Mouse (Mus musculus): ENCODE results near the gene Dnah2. TPM values are rescaled to one million over a fixed set of nuclear protein-coding genes. Genes with fewer than 3 reads are reported as not detected.

The Dnah2 gene
- polyA plus RNA-seq, 1 experiment from 2014 or later = 0.52 TPM

DNA sequence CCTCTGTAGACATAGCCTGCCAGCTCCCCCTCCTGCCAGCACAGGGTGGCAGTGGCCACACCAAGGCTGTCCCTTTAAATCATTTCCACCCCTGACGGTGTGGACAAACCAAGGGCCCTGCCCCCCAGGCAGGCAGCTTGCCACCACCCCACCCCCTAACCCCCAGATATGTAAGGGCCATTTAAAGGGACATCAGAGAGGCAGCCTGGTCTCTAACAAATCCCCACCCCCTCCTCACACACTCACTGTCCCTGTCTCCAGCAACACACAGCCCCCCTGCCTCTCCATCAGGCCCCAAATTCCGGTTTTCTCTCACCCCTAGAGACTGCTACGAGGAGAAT is 133.6 kb downstream of the Dnah2 start:
- Histone ChIP-seq H3K27ac (ENCODE audit: low read depth, low read length) (peak overlapping the region; percentile 96), H3K4me1 (replicated peaks; ENCODE audit: control insufficient read depth, insufficient read depth, low read length) (peaks cover 67% of the 10 kb centered on the region), H3K4me2 (peak overlapping the region; percentile 97), H3K9ac (ENCODE audit: low read depth, low read length) (peak overlapping the region; percentile 81), H3K4me3 (ENCODE audit: low read depth, low read length) (peak overlapping the region; percentile 64), H3K27me3 (replicated peaks; ENCODE audit: control insufficient read depth, insufficient read depth, low read length) (no peaks in the 10 kb centered on the region), H3K36me3 (ENCODE audit: control insufficient read depth, insufficient read depth, low read length) (no peaks in the 10 kb centered on the region), H3K9me3 (ENCODE audit: control insufficient read depth, low read length) (no peaks in the 10 kb centered on the region)
- DNase-seq (ENCODE audit: low spot score) (no peak), ATAC-seq (replicated peaks; ENCODE audit: low FRiP score) (no peak)
- 4% methylated on average over 3 of the region's 3 CpGs for WGBS

DNA sequence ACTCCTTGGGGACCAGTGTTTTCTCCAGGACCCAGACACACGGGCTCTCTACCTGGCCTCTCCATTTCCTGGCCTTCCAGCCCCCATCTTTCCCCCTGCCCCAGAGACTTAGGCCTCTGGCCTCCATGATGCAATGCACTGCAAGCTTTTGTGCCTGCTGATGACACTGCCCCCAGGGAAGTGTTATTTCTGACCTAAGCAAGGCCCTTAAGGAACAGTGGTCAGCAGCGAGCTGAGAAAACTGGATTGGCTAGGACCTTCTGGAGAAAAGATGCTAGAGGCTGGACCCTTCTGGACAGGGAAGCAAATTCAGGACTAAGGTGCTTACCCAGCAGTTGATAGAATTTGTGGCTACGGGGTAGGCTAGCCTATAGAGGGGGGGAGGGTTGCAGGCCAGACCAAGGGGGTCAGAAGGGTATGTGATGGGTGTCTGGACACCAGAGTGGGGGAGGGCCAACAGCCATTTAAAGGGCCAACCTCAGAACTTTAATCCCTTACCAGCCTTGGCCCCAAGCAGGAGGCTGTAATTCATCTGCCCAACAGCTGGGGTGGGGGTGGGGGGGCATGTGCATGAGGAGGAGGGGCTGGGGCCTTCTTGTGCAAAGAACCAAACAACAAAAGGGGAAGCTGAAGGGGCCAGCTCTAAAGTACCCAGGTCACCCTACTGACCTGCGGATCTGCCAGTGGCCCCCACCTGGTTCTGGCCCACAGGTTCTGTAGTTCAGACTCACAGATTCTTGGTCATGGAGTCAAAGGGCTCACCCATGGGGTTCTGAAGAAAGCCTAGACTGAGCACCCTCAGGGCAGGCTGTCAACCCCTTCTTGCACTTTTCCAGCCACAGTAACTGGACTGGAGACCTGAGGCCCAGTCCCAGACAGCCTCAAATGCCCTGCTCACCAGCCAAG is 134.2 kb downstream of the Dnah2 start:
- H3K9me3 ChIP-seq (ENCODE audit: control insufficient read depth, low read length) = no peaks in the 10 kb centered on the region
- H3K36me3 ChIP-seq (ENCODE audit: control insufficient read depth, insufficient read depth, low read length) = no peaks in the 10 kb centered on the region
- WGBS = 35% methylated on average over 4 of the region's 4 CpGs
- ATAC-seq (replicated peaks; ENCODE audit: low FRiP score) (no peak), DNase-seq (ENCODE audit: low spot score) (no peak)
- H3K27me3 ChIP-seq (replicated peaks; ENCODE audit: control insufficient read depth, insufficient read depth, low read length) = no peaks in the 10 kb centered on the region
- H3K27ac ChIP-seq (ENCODE audit: low read depth, low read length) = peak overlapping the region; percentile 96
- peak overlapping the region; percentile 81 for H3K9ac ChIP-seq (ENCODE audit: low read depth, low read length)
- peak overlapping the region; percentile 64 for H3K4me3 ChIP-seq (ENCODE audit: low read depth, low read length)
- H3K4me1 ChIP-seq (replicated peaks; ENCODE audit: control insufficient read depth, insufficient read depth, low read length) = peaks cover 65% of the 10 kb centered on the region
- peak overlapping the region; percentile 97 for H3K4me2 ChIP-seq

DNA sequence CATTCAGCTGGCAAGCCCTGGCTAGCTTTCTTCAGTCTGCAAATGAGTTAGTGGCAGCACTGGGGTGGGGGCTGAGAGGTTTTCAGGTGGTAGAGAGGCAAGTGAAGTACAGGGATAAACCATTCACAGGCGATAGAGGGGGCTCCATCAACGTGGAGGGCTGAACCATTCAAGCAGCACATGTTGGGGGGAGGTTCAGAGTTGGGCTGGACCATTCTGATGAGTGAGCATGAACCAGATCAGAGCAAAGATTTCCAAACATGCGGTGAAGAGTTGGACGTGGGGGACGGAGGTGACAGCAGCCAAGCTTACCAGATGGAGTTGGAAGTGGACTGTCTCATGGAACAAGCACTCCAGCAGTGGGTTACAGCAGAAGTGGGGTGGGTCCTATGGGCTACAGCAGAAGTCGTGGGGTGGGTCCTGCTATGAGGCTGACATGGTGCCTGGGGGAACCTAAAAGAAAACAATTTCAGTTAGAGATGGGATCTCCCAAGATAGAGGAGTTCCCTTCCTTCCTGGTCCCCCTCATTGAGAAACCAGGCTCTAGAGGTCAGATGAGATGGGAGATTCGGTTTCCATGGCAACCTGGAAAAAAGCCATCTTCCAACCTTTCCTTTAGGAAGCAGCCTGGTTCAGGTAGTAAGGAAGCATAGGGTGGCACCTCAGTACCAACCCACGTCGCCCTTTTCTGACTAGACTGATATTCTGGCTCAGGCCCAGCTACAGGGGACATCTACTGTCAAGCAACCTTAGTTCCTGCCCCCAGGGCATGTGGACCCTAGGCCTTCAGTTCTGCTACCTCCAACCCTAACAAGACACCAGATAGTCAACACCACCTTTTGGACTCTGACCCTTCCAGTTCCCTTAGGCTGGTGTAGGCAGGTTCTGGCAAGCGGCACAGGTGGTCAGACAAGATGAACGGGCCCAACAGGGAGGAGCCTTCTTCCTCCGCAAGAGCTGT is 135.4 kb downstream of the Dnah2 start, which contains the start of gene Kdm6b:
Gene Kdm6b (minus strand): TSS at position 455 of the 961 bp plus-strand sequence.
- peak within 1 kb of the TSS; percentile 85 for H3K4me3 ChIP-seq (ENCODE audit: low read depth, low read length)
- WGBS = 47% methylated on average over 12 of the region's 12 CpGs

DNA sequence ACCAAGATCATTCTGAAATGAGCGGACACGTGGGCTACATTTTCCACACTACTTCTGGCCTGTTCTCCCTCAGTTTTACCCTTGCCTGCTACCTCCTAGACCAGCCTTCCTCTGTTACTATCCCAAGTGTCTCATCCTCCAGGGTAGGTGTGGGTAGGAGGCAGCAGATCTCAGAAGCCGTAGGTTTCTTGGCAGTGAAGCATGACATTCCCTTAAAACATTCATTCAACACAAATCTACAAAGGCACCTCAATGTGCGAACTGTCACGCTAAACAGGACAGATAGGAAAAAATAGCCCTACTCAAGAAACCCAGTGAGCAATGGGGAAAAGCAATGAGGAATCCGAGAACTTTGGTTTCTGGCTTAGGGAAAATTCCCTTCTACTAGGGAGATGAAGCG is 136.4 kb downstream of the Dnah2 start:
- ATAC-seq (replicated peaks; ENCODE audit: low FRiP score) (no peak), DNase-seq (ENCODE audit: low spot score) (no peak)
- peaks cover 4% of the 10 kb centered on the region for H3K36me3 ChIP-seq (ENCODE audit: control insufficient read depth, insufficient read depth, low read length)
- peak overlapping the region; percentile 97 for H3K4me2 ChIP-seq
- H3K9me3 ChIP-seq (ENCODE audit: control insufficient read depth, low read length) = no peaks in the 10 kb centered on the region
- WGBS = 69% methylated on average over 7 of the region's 7 CpGs
- H3K4me3 ChIP-seq (ENCODE audit: low read depth, low read length) = peak overlapping the region; percentile 85
- peak overlapping the region; percentile 95 for H3K27ac ChIP-seq (ENCODE audit: low read depth, low read length)
- peaks cover 62% of the 10 kb centered on the region for H3K4me1 ChIP-seq (replicated peaks; ENCODE audit: control insufficient read depth, insufficient read depth, low read length)
- no peaks in the 10 kb centered on the region for H3K27me3 ChIP-seq (replicated peaks; ENCODE audit: control insufficient read depth, insufficient read depth, low read length)
- no peak overlapping the region for H3K9ac ChIP-seq (ENCODE audit: low read depth, low read length)

More for the DNA sequence above, 135.4 kb downstream of the Dnah2 start, which contains the start of gene Kdm6b:
- Histone ChIP-seq H3K4me1 (replicated peaks; ENCODE audit: control insufficient read depth, insufficient read depth, low read length) (peaks cover 58% of the 10 kb centered on the region), H3K4me2 (peak within 1 kb of the TSS; percentile 97), H3K36me3 (ENCODE audit: control insufficient read depth, insufficient read depth, low read length) (no peaks in the 10 kb centered on the region), H3K27me3 (replicated peaks; ENCODE audit: control insufficient read depth, insufficient read depth, low read length) (no peaks in the 10 kb centered on the region), H3K9ac (ENCODE audit: low read depth, low read length) (peak within 1 kb of the TSS; percentile 81), H3K9me3 (ENCODE audit: control insufficient read depth, low read length) (no peaks in the 10 kb centered on the region), H3K27ac (ENCODE audit: low read depth, low read length) (peak within 1 kb of the TSS; percentile 96)
- ATAC-seq (replicated peaks; ENCODE audit: low FRiP score) = no peak
- no peak for DNase-seq (ENCODE audit: low spot score)

DNA sequence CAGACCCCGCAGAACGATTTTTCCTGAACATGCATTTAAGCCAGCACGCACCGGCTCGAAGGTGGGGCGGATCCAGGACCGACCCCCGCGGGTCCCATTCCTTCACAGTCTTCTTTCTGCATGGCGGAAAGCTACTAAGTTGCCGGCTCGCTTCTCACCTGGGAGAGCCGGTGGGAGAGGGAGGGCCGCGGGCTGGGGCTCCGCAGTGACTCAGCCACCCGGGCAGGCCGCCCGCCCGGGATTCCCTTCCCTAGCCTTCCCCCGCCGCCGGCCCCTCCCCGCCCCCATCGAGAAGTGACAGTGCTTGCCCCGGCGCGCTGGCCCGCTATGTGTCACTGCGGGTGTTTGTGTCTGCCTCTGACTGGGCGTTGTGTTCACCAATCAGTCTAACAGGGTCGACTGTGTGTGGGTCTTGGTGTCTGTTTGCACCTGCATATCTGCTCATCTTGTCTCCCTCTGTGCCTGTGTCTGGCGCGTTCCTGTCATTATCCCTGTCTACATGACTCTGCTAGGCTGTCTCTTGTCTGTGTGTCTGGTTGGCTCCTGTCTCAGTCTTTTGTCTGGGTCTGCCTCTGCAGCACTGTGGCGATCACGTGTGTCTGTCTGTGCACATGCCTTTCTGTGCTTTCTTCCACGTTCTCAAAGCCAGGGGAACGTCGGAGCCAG is 137.2 kb downstream of the Dnah2 start:
- DNase-seq (ENCODE audit: low spot score) (no peak), ATAC-seq (replicated peaks; ENCODE audit: low FRiP score) (peak; percentile 33)
- WGBS = 1% methylated on average over 38 of the region's 39 CpGs
- Histone ChIP-seq H3K4me1 (replicated peaks; ENCODE audit: control insufficient read depth, insufficient read depth, low read length) (peaks cover 55% of the 10 kb centered on the region), H3K36me3 (ENCODE audit: control insufficient read depth, insufficient read depth, low read length) (peaks cover 6% of the 10 kb centered on the region), H3K9ac (ENCODE audit: low read depth, low read length) (peak overlapping the region; percentile 74), H3K4me3 (ENCODE audit: low read depth, low read length) (peak overlapping the region; percentile 85), H3K9me3 (ENCODE audit: control insufficient read depth, low read length) (no peaks in the 10 kb centered on the region), H3K27ac (ENCODE audit: low read depth, low read length) (peak overlapping the region; percentile 95), H3K4me2 (peak overlapping the region; percentile 97), H3K27me3 (replicated peaks; ENCODE audit: control insufficient read depth, insufficient read depth, low read length) (no peaks in the 10 kb centered on the region)

DNA sequence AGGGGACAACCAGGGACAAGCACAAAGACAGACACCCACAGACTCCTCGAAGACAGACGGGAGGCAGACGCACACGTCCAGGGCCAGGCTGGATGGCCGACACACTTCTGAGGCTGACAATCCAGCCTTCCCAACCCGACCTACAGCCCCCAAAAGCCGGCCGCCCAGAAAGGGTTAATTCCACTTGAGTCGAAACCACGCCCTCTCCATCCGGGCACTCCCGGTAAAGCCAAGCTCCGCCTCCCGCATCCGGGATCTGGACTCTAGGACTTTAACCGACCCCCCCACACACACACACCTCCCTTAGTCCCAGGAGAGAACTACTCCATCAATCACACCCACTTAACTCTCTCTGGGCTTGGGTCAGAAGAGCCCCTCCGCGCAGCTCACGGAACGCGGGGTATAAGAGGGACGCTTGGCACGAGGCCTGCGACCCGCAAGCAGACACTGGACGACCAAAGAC is 137.8 kb downstream of the Dnah2 start:
- Histone ChIP-seq H3K4me2 (peak overlapping the region; percentile 97), H3K4me1 (replicated peaks; ENCODE audit: control insufficient read depth, insufficient read depth, low read length) (peaks cover 52% of the 10 kb centered on the region), H3K4me3 (ENCODE audit: low read depth, low read length) (peak overlapping the region; percentile 85), H3K27ac (ENCODE audit: low read depth, low read length) (peak overlapping the region; percentile 95), H3K9ac (ENCODE audit: low read depth, low read length) (peak overlapping the region; percentile 74), H3K9me3 (ENCODE audit: control insufficient read depth, low read length) (no peaks in the 10 kb centered on the region), H3K36me3 (ENCODE audit: control insufficient read depth, insufficient read depth, low read length) (peaks cover 10% of the 10 kb centered on the region), H3K27me3 (replicated peaks; ENCODE audit: control insufficient read depth, insufficient read depth, low read length) (no peaks in the 10 kb centered on the region)
- ATAC-seq (replicated peaks; ENCODE audit: low FRiP score) = peak; percentile 59
- peak; percentile 98 for DNase-seq (ENCODE audit: low spot score)
- WGBS = under 1% methylated on average over 26 of the region's 26 CpGs

DNA sequence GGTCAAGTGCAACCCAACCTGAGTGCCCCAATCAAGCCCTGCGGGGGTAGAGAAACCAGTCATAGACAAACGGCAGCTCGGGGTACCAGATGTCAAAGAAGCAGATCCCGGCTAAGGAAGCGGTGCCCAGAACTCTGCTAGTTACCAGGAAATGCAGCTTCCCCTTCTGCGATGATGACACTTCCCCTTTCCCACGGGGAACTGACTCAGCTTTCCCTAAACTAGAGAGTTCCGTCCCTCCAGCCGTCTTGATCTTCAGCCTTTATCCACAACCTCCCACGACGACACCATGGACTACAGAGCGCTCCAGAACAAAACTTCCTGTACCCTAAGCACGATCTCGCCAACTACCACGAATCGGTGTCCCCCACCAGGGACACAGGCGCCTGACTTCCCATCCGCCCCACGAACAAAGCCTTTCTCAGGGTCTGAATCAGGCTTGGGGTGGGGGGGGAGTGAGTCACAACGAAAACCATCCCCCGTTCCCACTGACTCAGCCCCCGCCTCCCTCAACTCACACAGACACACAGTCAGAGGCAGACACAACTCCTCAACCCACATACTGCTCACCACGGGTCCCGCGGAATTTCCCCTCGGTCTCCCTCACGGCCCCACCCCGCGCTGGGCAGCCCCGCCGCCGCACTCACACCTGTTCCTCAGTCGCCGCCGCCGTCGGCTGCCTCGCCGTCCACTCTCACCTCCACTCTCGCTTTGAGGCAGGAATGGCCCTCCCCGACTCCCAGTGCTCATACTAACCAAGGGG is 138.4 kb downstream of the Dnah2 start:
- Histone ChIP-seq H3K4me3 (ENCODE audit: low read depth, low read length) (peak overlapping the region; percentile 85), H3K9me3 (ENCODE audit: control insufficient read depth, low read length) (no peaks in the 10 kb centered on the region), H3K9ac (ENCODE audit: low read depth, low read length) (peak overlapping the region; percentile 74), H3K27me3 (replicated peaks; ENCODE audit: control insufficient read depth, insufficient read depth, low read length) (no peaks in the 10 kb centered on the region), H3K4me1 (replicated peaks; ENCODE audit: control insufficient read depth, insufficient read depth, low read length) (peaks cover 48% of the 10 kb centered on the region), H3K27ac (ENCODE audit: low read depth, low read length) (peak overlapping the region; percentile 95), H3K4me2 (peak overlapping the region; percentile 97), H3K36me3 (ENCODE audit: control insufficient read depth, insufficient read depth, low read length) (peaks cover 17% of the 10 kb centered on the region)
- DNase-seq (ENCODE audit: low spot score) (peak; percentile 72), ATAC-seq (replicated peaks; ENCODE audit: low FRiP score) (peak; percentile 4)
- WGBS = under 1% methylated on average over 41 of the region's 41 CpGs
